Mouse (Mus musculus) ovary, postnatal 10 days (tissue): ENCODE measurements around the gene Hnrnpc.
"Not testable (repeated sequence)": the region's sequence is repeated elsewhere in the genome, so short reads cannot be mapped to it uniquely, and the experiment has no call there.

Source experiments
- DNase-seq: peaks from one replicate; pipeline ENCODE4 v3.0.0; 2022; ENCODE audit warnings: low spot score

Hnrnpc gene

GRCm38 (mm10) chr14:52103474-52103855, 363 bp downstream of the Hnrnpc start:
- no peak for DNase-seq

- no peak for DNase-seq
Observed at GRCm38 (mm10) chr14:52101285-52102157, 2.3 kb downstream of the Hnrnpc start.

GRCm38 (mm10) chr14:52100170-52100960, 3.5 kb downstream of the Hnrnpc start:
- no peak for DNase-seq

- DNase-seq = no peak
Observed at GRCm38 (mm10) chr14:52099563-52099962, 4.3 kb downstream of the Hnrnpc start.

GRCm38 (mm10) chr14:52098387-52098786, 5.4 kb downstream of the Hnrnpc start:
- not testable (repeated sequence) for DNase-seq

GRCm38 (mm10) chr14:52097191-52097590, 6.6 kb downstream of the Hnrnpc start:
- not testable (repeated sequence) for DNase-seq

- no peak for DNase-seq
Observed at GRCm38 (mm10) chr14:52094533-52094932, 9.3 kb downstream of the Hnrnpc start.

- no peak for DNase-seq
Observed at GRCm38 (mm10) chr14:52083083-52083482, 20.7 kb downstream of the Hnrnpc start.

GRCm38 (mm10) chr14:52071599-52072137, 32.2 kb downstream of the Hnrnpc start:
- DNase-seq = no peak

GRCm38 (mm10) chr14:52066135-52066534, 37.7 kb downstream of the Hnrnpc start:
- DNase-seq = no peak

GRCm38 (mm10) chr14:52061798-52062197, 42.0 kb downstream of the Hnrnpc start:
- no peak for DNase-seq

GRCm38 (mm10) chr14:52060800-52061199, 43.0 kb downstream of the Hnrnpc start:
- no peak for DNase-seq

- no peak for DNase-seq
Observed at GRCm38 (mm10) chr14:52059982-52060381, 43.8 kb downstream of the Hnrnpc start.

GRCm38 (mm10) chr14:52052720-52053119, 51.1 kb downstream of the Hnrnpc start:
- DNase-seq = not testable (repeated sequence)

GRCm38 (mm10) chr14:52045966-52046565, 57.8 kb downstream of the Hnrnpc start:
- DNase-seq = no peak

- no peak for DNase-seq
Observed at GRCm38 (mm10) chr14:52044901-52045678, 58.7 kb downstream of the Hnrnpc start.

GRCm38 (mm10) chr14:52043446-52043845, 60.4 kb downstream of the Hnrnpc start:
- no peak for DNase-seq

GRCm38 (mm10) chr14:52042359-52042758, 61.5 kb downstream of the Hnrnpc start, which contains the start of gene Olfr221:
TSS of gene Olfr221 (minus strand) at chr14:52042459.
- not testable (repeated sequence) for DNase-seq

- no peak for DNase-seq
Observed at GRCm38 (mm10) chr14:52039332-52039731, 64.5 kb downstream of the Hnrnpc start.

- no peak for DNase-seq
Observed at GRCm38 (mm10) chr14:52035926-52036325, 67.9 kb downstream of the Hnrnpc start.

- DNase-seq = no peak
Observed at GRCm38 (mm10) chr14:52026342-52026741, 77.5 kb downstream of the Hnrnpc start.
